Mouse (Mus musculus) liver, adult 2 months (tissue): ENCODE data around the gene Nfasc. TPM values are rescaled to one million over a fixed set of nuclear protein-coding genes. Genes with fewer than 3 reads are reported as not detected.

ENCODE experiments used
- DNase-seq: peaks from one replicate; pipeline ENCODE4 v3.0.0-alpha.2; 2011; ENCODE audit warnings: low read depth, low spot score; ENCODE audit errors: extremely low read depth
- H3K27ac ChIP-seq: fragments of 200-500 bp; replicated peaks from 2 replicates; pipeline ENCODE4 v1.5.1; 2012; ENCODE audit warnings: low read depth, mild to moderate bottlenecking, control low read depth, inconsistent platforms, low read length; ENCODE audit not compliant: insufficient read depth
- H3K27me3 ChIP-seq: fragments of 200-500 bp; 2 replicates; pipeline ENCODE4 v1.6.1; 2012; ENCODE audit warnings: mild to moderate bottlenecking, moderate library complexity, low read length, inconsistent platforms; ENCODE audit not compliant: control insufficient read depth, insufficient read depth
- H3K36me3 ChIP-seq: fragments of 200-500 bp; 2 replicates; pipeline ENCODE4 v1.6.1; 2012; ENCODE audit warnings: low read length, inconsistent platforms; ENCODE audit not compliant: control insufficient read depth, insufficient read depth
- H3K4me1 ChIP-seq: fragments of 200-500 bp; 2 replicates; pipeline ENCODE4 v1.6.1; 2011; ENCODE audit warnings: low read length; ENCODE audit not compliant: control insufficient read depth, insufficient read depth
- H3K4me3 ChIP-seq: fragments of 200-500 bp; 2 replicates; pipeline ENCODE4 v1.5.1; 2011; ENCODE audit warnings: low read depth, mild to moderate bottlenecking, control low read depth, low read length, moderate library complexity; ENCODE audit not compliant: insufficient read depth
- H3K79me2 ChIP-seq: fragments of 200-500 bp; 2 replicates; pipeline ENCODE4 v1.6.1; 2012; ENCODE audit warnings: inconsistent platforms, mild to moderate bottlenecking, low read length, moderate library complexity; ENCODE audit not compliant: control insufficient read depth, insufficient read depth
- H3K9ac ChIP-seq: fragments of 200-500 bp; 2 replicates; pipeline ENCODE4 v1.6.1; 2012; ENCODE audit warnings: low read depth, mild to moderate bottlenecking, control low read depth, inconsistent platforms, low read length
- CTCF ChIP-seq: fragments of 200-500 bp; IDR thresholded peaks from 2 replicates; pipeline ENCODE4 v1.5.1; 2011; ENCODE audit warnings: low read depth, low read length, control low read depth
- POLR2A ChIP-seq: fragments of 200-500 bp; IDR thresholded peaks from 2 replicates; pipeline ENCODE4 v1.6.1; 2011; ENCODE audit warnings: low read length, control low read depth; ENCODE audit not compliant: insufficient read depth; ENCODE audit errors: extremely low read depth
- WGBS: fragments of 180-500 bp; shearing (Covaris S2); methylation state at CpG from one replicate; pipeline ENCODE4 v1.1.7; 2018; 5-methylcytosine and 5-hydroxymethylcytosine counted together
- polyA plus RNA-seq: library from polyadenylated mRNA; depleted of rRNA; stranded (reverse); fragments of >200 nt; gene quantifications from 2 replicates; pipeline ENCODE4 v1.2.3, GENCODE M21; 2012
- total RNA-seq: library from RNA; depleted of rRNA; stranded (reverse); fragments of >200 nt; gene quantifications from 2 replicates; pipeline ENCODE4 v1.2.3, GENCODE M21; 2014

The Nfasc gene
- total and polyA plus RNA-seq, 2 experiments, result 0.09 to 0.11 TPM

DNA sequence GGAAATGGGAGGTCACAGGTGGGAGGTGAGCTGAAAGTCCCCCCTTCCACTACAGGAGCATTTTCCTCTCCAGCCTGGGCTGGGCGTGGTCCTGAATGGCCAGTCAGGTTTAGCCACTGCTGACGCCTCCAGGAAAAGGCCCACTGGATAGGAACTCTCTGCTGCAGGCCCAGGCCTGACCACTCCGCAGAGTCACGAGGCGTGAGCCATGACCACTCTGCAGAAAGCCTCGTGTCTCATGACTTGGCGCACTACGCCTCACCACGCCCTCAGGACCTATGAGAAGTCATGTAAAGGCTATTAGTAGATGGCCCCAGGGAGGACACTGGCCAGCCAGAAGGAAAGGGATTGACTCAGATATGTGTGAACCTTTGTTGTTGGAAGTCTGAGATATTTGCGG lies 23.6 kb upstream of the Nfasc start:
- DNase-seq, result no peak
- no peak overlapping the region for H3K4me3 ChIP-seq
- no peak overlapping the region for H3K9ac ChIP-seq
- WGBS, result 83% methylated on average over 10 of the region's 10 CpGs
- H3K4me1 ChIP-seq, result no peaks in the 10 kb centered on the region
- no peaks in the 10 kb centered on the region for H3K36me3 ChIP-seq
- no peaks in the 10 kb centered on the region for H3K27me3 ChIP-seq
- no peak overlapping the region for H3K27ac ChIP-seq
- no peaks in the 10 kb centered on the region for H3K79me2 ChIP-seq
- TF ChIP-seq CTCF (no peak), POLR2A (no peak)

DNA sequence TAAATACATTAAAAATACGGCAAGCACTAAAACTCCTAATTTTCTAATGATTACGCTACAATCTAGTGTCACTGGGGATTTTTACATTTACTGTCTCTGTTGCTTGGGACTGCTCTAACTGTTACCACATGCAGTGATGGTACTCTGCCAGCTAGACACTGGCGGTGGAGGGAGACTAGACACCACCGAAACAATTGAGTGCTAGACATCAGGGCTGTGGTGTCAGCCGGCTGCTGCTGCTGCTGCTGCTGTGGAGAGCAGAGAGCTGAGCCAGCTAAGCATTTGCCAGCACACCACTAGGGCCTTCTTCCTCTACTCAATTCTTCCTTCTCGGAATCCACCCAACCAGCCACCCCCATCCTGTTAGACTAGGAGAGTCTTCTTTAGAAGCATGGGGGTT lies 17.8 kb upstream of the Nfasc start:
- no peaks in the 10 kb centered on the region for H3K27me3 ChIP-seq
- H3K4me3 ChIP-seq, result no peak overlapping the region
- H3K36me3 ChIP-seq, result no peaks in the 10 kb centered on the region
- H3K9ac ChIP-seq, result no peak overlapping the region
- no peaks in the 10 kb centered on the region for H3K4me1 ChIP-seq
- no peak for DNase-seq
- no peak overlapping the region for H3K27ac ChIP-seq
- 61% methylated on average over 6 of the region's 6 CpGs for WGBS
- TF ChIP-seq POLR2A (no peak), CTCF (no peak)
- no peaks in the 10 kb centered on the region for H3K79me2 ChIP-seq

DNA sequence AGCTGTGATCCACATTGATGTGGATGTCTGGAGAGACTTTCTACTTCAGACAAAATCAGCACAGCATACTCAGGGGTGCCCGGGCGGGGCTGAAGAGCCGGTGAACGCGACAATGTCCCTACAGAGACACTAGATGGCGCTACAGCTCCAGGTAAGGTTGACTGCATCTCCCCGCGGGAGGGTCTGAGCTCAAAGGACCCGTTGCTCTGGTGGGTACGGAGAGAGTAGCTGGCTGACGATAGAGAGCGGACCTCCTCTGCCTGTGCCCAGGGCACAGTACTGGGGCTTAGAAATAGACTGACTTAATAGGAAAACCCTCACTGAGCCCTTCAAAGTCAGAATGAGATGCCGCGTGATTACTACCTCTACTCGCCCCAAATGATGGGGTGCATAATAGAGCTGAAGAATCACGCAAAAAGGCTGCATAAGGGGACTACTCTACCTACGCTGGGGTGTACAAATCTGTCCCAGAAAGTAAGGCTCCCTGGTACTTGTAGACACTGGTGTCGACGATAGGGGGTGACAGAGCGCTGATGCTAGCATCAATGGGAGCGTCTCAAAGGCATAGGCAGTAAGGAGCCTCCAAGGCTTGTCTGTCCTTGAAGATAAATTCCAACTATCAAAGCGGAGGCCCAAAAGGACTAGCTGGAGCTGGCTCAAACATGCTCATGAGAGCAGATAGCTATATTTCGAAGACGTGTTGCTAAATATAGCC lies 17.2 kb upstream of the Nfasc start:
- Histone ChIP-seq H3K4me1 (no peaks in the 10 kb centered on the region), H3K36me3 (no peaks in the 10 kb centered on the region), H3K79me2 (no peaks in the 10 kb centered on the region), H3K9ac (no peak overlapping the region), H3K27ac (no peak overlapping the region), H3K4me3 (no peak overlapping the region), H3K27me3 (no peaks in the 10 kb centered on the region)
- peak; percentile 12 for DNase-seq
- TF ChIP-seq POLR2A, result no peak
- TF ChIP-seq CTCF, result peak; percentile 90
- WGBS, result 10% methylated on average over 24 of the region's 24 CpGs

DNA sequence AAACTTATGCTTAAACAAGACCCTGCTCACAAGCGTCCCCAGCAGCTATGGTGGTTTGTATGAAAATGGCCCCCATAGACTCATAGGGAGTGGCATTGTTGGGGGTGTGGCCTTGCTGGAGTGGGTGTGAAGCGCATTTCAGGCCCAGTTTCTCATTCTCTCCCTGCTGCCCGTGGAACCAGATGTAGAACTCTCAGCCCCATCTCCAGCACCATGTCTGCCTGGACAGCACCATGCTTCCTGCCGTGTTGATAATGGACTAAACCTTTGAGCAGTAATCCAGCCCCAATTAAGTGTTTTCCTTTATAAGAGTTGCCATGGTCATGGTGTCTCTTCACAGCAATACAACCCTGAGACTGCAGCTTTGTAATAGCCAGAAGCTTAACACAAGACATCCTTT lies 13.6 kb upstream of the Nfasc start:
- TF ChIP-seq POLR2A (no peak), CTCF (no peak)
- no peak for DNase-seq
- Histone ChIP-seq H3K79me2 (no peaks in the 10 kb centered on the region), H3K4me1 (no peaks in the 10 kb centered on the region), H3K27ac (no peak overlapping the region), H3K4me3 (no peak overlapping the region), H3K27me3 (no peaks in the 10 kb centered on the region), H3K36me3 (no peaks in the 10 kb centered on the region), H3K9ac (no peak overlapping the region)
- 61% methylated on average over 4 of the region's 4 CpGs for WGBS

DNA sequence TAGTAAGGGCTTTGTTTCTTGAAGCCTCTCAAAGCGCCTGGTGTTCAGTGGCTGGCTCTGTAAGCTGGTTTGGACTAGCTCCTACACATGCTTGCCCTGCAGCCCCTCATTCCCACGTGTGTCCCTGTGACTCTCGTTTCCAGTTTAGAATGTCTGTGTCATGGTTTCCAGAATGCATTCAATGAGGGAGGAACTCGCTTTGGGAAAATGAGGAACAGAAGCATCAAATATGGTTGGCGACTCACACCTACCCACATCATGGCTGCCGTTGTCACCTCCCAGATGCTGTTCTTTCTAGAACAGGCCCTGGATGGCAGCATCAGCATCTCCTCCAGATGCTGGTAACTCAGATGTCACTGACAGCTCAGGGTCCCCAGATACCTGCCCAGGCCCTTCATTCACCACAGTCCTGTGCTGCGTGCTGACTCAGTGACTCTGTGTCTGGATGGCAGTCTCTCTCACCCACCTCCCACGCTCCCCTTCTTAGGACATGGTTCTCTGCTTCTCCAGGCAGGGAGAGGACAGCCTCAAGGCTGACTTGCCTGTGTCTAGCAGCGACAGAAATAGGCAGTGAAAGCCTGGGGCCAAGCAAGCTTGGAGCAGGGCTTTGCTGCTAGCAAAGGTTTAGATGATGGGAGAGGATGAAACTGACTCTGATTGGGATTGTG lies 7.8 kb upstream of the Nfasc start:
- 77% methylated on average over 9 of the region's 9 CpGs for WGBS
- Histone ChIP-seq H3K79me2 (no peaks in the 10 kb centered on the region), H3K4me1 (no peaks in the 10 kb centered on the region), H3K4me3 (no peak overlapping the region), H3K36me3 (no peaks in the 10 kb centered on the region), H3K27ac (no peak overlapping the region), H3K9ac (no peak overlapping the region), H3K27me3 (no peaks in the 10 kb centered on the region)
- DNase-seq, result no peak
- TF ChIP-seq CTCF, result no peak
- no peak for TF ChIP-seq POLR2A

DNA sequence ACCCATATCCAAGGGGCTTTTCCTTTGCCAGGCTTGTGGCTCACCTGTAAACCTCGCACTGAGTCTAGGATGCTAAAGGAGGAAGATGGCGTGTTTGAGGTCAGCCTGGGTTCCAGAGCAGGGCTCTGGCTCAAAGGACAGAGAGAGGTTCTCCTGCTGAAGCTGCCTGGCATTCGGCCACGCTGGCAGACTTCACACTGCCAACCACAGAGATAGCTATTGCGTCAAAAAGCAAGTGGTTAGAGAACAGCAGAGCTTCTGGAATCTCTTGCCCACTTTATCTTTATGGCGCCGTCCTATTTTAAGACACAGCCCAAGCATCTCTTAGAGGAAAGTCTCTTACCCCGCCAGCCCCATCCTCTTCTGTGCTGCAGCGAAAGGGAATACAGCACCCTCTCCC lies 4.7 kb upstream of the Nfasc start:
- Histone ChIP-seq H3K79me2 (no peaks in the 10 kb centered on the region), H3K27me3 (peaks cover 4% of the 10 kb centered on the region; the same call in 1 of the 2 replicates), H3K27ac (no peak overlapping the region), H3K4me1 (no peaks in the 10 kb centered on the region), H3K4me3 (no peak overlapping the region), H3K36me3 (no peaks in the 10 kb centered on the region), H3K9ac (no peak overlapping the region)
- DNase-seq, result no peak
- 85% methylated on average over 9 of the region's 9 CpGs for WGBS
- no peak for TF ChIP-seq CTCF
- no peak for TF ChIP-seq POLR2A
